Mouse (Mus musculus): ENCODE results near the gene Acadvl.
A peak's percentile ranks its signal among the peaks of the same experiment; 100 is the strongest.

The Acadvl gene

GRCm38 (mm10) chr11:70014880-70015558 is at the start of gene Acadvl:
Acadvl (minus strand) TSS chr11:70015411.
- peak; percentile 72 for DNase-seq (ENCODE audit: low spot score)

GRCm38 (mm10) chr11:70063053-70063452 is 47.8 kb upstream of the Acadvl start:
- DNase-seq (ENCODE audit: low spot score) = no peak

GRCm38 (mm10) chr11:70059930-70060329 is 44.7 kb upstream of the Acadvl start:
- DNase-seq (ENCODE audit: low spot score) = no peak

GRCm38 (mm10) chr11:70057805-70058204 is 42.6 kb upstream of the Acadvl start:
- no peak for DNase-seq (ENCODE audit: low spot score)

- DNase-seq (ENCODE audit: low spot score) = peak; percentile 84
Measured at GRCm38 (mm10) chr11:70055618-70056214, 40.5 kb upstream of the Acadvl start.

- no peak for DNase-seq (ENCODE audit: low spot score)
Measured at GRCm38 (mm10) chr11:70053898-70054570, 38.8 kb upstream of the Acadvl start, which contains the start of gene Asgr1. Asgr1 (plus strand) TSS chr11:70054085.

- no peak for DNase-seq (ENCODE audit: low spot score)
Measured at GRCm38 (mm10) chr11:70053156-70053555, 37.9 kb upstream of the Acadvl start.

- DNase-seq (ENCODE audit: low spot score) = no peak
Measured at GRCm38 (mm10) chr11:70049816-70050215, 34.6 kb upstream of the Acadvl start.

- DNase-seq (ENCODE audit: low spot score) = no peak
Measured at GRCm38 (mm10) chr11:70049366-70049765, 34.2 kb upstream of the Acadvl start.

GRCm38 (mm10) chr11:70045435-70045834 is 30.2 kb upstream of the Acadvl start:
- no peak for DNase-seq (ENCODE audit: low spot score)

GRCm38 (mm10) chr11:70043665-70044064 is 28.5 kb upstream of the Acadvl start:
- no peak for DNase-seq (ENCODE audit: low spot score)

GRCm38 (mm10) chr11:70042309-70043085 is 27.3 kb upstream of the Acadvl start:
- DNase-seq (ENCODE audit: low spot score) = no peak

- DNase-seq (ENCODE audit: low spot score) = no peak
Measured at GRCm38 (mm10) chr11:70040184-70040583, 25.0 kb upstream of the Acadvl start.

GRCm38 (mm10) chr11:70039631-70040030 is 24.4 kb upstream of the Acadvl start:
- no peak for DNase-seq (ENCODE audit: low spot score)

GRCm38 (mm10) chr11:70038174-70038573 is 23.0 kb upstream of the Acadvl start:
- no peak for DNase-seq (ENCODE audit: low spot score)

- no peak for DNase-seq (ENCODE audit: low spot score)
Measured at GRCm38 (mm10) chr11:70031321-70031670, 16.1 kb upstream of the Acadvl start.

- DNase-seq (ENCODE audit: low spot score) = no peak
Measured at GRCm38 (mm10) chr11:70030651-70031320, 15.6 kb upstream of the Acadvl start.

GRCm38 (mm10) chr11:70029829-70030550 is 14.8 kb upstream of the Acadvl start:
- no peak for DNase-seq (ENCODE audit: low spot score)

- peak; percentile 48 for DNase-seq (ENCODE audit: low spot score)
Measured at GRCm38 (mm10) chr11:70029130-70029801, 14.1 kb upstream of the Acadvl start.

GRCm38 (mm10) chr11:70028401-70029129 is 13.4 kb upstream of the Acadvl start:
- DNase-seq (ENCODE audit: low spot score) = no peak

Data from ovary, postnatal 14 days (tissue).